Mouse (Mus musculus) retina, embryonic 14.5 days (tissue): ENCODE measurements around the gene Ccdc66.

Source experiments
- DNase-seq: peaks from one replicate; pipeline ENCODE4 v3.0.0-alpha.2; 2015; ENCODE audit warnings: low spot score

Ccdc66 gene

GRCm38 (mm10) chr14:27507894-27508643, at the start of gene Ccdc66:
Gene Ccdc66, minus strand, starts transcription at chr14:27508460.
- DNase-seq: peak; percentile 98

- DNase-seq: no peak
Observed at GRCm38 (mm10) chr14:27543838-27544426, 35.7 kb upstream of the Ccdc66 start.

DNA sequence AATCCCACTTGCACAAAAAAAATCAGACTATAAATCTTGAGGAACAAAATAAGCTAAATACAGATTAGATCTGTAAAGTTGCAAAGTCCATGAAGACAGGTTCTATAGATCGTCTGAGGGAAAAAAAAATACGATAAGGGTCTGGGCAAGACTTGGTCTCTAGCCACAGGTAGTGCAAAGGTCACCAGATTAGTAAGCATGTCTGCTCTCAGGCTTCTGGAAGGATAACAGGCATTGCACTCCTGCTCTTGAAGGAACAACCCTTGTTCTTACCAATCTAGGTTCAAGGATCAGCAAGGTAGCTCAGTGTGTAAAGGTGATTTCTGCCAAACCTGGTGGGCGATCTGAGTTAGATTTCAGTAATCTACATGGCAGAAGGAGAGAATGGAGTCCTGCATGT, 28.2 kb upstream of the Ccdc66 start:
- no peak for DNase-seq

- no peak for DNase-seq
Observed at GRCm38 (mm10) chr14:27524541-27524940, 16.3 kb upstream of the Ccdc66 start.

- no peak for DNase-seq
Observed at GRCm38 (mm10) chr14:27508644-27509301, 513 bp upstream of the Ccdc66 start.

GRCm38 (mm10) chr14:27501096-27501495, 7.2 kb downstream of the Ccdc66 start:
- no peak for DNase-seq

DNA sequence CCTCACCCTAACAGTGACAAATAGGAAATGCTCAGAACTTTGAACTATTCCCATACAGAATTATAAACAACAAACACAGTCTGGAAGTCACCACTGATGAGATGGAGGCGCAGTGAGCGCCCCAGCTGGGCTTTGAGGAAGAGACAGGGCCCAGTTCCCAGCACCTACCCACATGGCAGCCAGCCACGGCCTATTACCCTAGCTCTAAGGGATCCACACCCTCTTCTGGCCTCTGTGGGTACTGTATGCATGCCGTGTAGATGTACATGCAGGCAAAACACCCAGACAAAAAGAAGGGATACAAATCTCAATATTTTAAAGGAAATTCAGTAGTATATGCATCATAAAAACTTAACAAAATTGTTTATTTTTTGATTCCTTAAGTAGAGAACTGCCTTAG, 14.7 kb downstream of the Ccdc66 start:
- no peak for DNase-seq

- DNase-seq: no peak
Observed at GRCm38 (mm10) chr14:27491399-27491798, 16.9 kb downstream of the Ccdc66 start.

DNA sequence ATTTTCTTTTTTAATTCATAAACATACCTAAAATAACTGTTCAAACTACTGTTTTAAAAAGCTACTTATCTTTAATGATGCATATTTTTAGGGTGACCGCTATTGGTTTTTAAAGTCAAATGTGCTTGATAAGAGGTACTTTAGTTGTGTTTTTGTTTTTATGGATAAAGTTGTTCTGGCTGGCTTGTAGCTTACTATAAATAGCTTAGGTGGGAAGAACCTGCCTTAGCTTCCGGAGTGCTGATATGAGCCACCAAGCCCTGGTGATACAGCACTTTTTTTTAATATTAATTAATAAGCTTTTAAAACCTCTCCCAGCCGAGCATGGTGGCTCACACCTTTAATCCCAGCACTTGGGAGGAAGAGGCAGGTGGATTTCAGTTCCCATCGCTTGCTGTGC, 61.3 kb downstream of the Ccdc66 start:
- DNase-seq: no peak

DNA sequence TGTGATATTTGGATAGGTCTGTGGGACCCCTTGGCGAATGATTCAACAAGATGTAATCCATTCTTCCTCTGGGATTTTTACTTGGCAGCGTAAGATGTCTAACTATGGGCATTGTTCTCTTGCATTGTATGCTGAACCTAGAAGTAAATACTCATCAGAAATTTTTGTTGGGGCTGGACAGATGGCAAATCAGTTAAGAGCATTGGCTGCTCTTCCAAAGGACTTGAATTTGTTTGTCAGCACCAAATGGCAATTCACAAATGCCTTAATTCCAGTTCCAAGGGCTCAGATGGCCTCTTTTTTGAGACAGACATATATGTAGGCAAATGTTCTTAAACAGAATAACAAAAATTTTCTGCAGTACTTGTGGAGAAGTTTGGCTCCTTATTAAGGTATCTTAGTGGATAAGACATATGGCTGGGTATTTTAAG, 63.4 kb downstream of the Ccdc66 start:
- no peak for DNase-seq

DNA sequence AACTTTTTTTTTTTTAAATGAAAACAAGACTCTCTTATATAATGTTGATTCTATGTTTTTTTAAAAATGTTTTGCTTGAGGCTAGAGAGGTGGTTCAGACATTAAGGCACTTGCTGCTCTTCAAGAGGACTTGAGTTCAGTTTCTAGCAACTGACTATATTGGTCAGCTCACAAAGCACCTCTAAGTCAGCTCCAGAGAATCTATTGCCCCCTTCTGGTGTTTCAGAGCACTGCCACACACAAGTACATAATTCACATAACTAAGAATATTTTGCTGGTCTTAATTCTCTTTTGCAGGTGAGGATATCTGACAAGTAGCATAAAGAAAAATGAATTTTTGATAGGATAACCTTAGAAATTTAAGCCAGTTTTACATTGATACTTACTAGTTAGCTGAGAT, 67.3 kb downstream of the Ccdc66 start:
- DNase-seq: peak; percentile 53

DNA sequence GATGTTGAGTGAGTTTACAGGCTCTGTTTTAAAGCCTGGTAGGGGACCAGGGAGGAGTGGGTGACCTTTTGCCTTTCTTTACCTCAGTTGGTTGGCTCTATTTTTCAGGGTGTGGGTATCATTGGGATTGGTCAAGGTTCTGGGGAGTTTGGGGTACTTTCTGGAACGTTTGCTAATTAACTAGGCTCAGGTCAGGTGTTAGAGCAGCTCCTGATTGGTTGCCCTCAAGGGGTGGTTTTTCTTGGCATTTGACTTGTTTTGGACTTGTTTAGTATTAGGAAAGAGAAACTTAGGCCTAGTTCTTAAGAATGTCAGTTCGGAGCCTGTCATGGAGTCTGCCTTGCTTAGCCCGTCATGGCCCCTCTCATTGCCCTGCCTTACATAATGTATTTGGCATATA, 71.4 kb downstream of the Ccdc66 start:
- no peak for DNase-seq

DNA sequence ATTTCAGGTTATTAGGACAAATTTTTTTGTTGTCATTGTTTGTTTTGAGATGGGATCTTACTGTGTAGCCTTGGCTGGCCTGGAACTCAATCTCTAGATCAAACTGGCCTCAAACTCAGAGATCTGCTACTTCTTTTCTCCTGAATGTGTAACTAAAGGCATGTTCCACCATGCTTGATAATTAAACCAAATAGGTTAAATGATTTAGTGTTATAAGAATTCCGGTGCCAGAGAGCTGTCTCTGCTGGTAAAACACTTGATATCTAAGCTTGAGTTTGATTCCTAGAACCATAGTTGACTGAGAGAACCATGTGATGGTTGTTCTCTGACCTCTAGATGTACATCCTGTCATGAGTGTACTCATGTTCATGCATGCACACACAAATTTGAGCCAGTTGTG, 72.1 kb downstream of the Ccdc66 start:
- no peak for DNase-seq

DNA sequence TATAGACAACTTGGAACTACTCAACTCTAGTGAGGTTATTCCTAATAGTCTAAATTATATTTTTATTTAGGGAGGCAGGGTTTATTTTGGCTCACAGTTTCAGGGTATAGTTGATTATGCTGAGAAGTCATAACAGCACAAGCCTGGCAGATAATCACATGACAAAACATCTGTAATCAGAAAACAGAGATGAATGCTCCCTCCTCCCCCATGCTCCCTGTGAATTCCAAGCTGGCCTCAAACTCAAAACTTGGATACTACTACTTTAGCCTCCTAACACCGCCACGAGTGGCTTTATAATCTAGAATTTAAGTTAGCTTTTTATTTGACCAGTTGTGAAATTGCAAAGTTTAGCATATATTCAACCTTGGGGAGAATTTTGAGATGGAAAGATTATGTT, 76.2 kb downstream of the Ccdc66 start:
- no peak for DNase-seq
